Mouse (Mus musculus) spleen, adult 2 months (tissue): ENCODE measurements at regions not wholly inside any gene's neighbourhood (a gene's known extent, or its start where the extent isn't known, plus 50 kb on each side); places are given as distances from the start of the nearest gene placed in this dataset.

Experiments used
- CTCF ChIP-seq: fragments of 200-500 bp; IDR thresholded peaks from 2 replicates; pipeline ENCODE4 v1.5.1; 2011; ENCODE audit warnings: mild to moderate bottlenecking, inconsistent platforms; ENCODE audit not compliant: insufficient read depth, insufficient read length, insufficient replicate concordance; ENCODE audit errors: extremely low read depth
- POLR2A ChIP-seq: fragments of 200-500 bp; IDR thresholded peaks from 2 replicates; pipeline ENCODE4 v1.6.1; 2011; ENCODE audit warnings: low read depth, low read length, inconsistent platforms

GRCm38 (mm10) chr17:13542261-13542660, 187.9 kb downstream of the Tcp10c start:
- TF ChIP-seq CTCF: no peak
- no peak for TF ChIP-seq POLR2A
